Mouse (Mus musculus) midbrain, embryonic 11.5 days (tissue): ENCODE measurements around the gene Ralgps1. TPM values are rescaled to one million over a fixed set of nuclear protein-coding genes. Genes with fewer than 3 reads are reported as not detected.

Experiments
- ATAC-seq: fragments of 200-750 bp; cut with Nextera tagmentation; 2 replicates; pipeline ENCODE4 v1.8.0; 2017; ENCODE audit warnings: moderate TSS enrichment, moderate library complexity; ENCODE audit not compliant: low FRiP score
- DNase-seq: peaks from one replicate; pipeline ENCODE4 v3.0.0; 2015; ENCODE audit warnings: low spot score; ENCODE audit errors: missing footprints
- H3K27ac ChIP-seq: fragments of 300-500 bp; sonication (generic); 2 replicates; pipeline ENCODE4 v1.5.1; 2014; ENCODE audit warnings: low read depth, low read length
- H3K27me3 ChIP-seq: fragments of 300-500 bp; sonication (generic); 2 replicates; pipeline ENCODE4 v1.6.1; 2014; ENCODE audit warnings: mild to moderate bottlenecking, low read length, moderate library complexity, mixed read lengths; ENCODE audit not compliant: control insufficient read depth, insufficient read depth
- H3K36me3 ChIP-seq: fragments of 300-500 bp; sonication (generic); 2 replicates; pipeline ENCODE4 v1.6.1; 2014; ENCODE audit warnings: mild to moderate bottlenecking, low read length, moderate library complexity, mixed read lengths; ENCODE audit not compliant: control insufficient read depth, insufficient read depth
- H3K4me1 ChIP-seq: fragments of 300-500 bp; sonication (generic); 2 replicates; pipeline ENCODE4 v1.6.1; 2014; ENCODE audit warnings: low read length; ENCODE audit not compliant: control insufficient read depth, insufficient read depth
- H3K4me2 ChIP-seq: fragments of 300-500 bp; sonication (generic); 2 replicates; pipeline ENCODE4 v1.6.1; 2014; ENCODE audit warnings: mild to moderate bottlenecking, moderate library complexity
- H3K4me3 ChIP-seq: fragments of 300-500 bp; sonication (generic); 2 replicates; pipeline ENCODE4 v1.5.1; 2014; ENCODE audit warnings: low read depth, low read length
- H3K9ac ChIP-seq: fragments of 300-500 bp; sonication (generic); 2 replicates; pipeline ENCODE4 v1.6.1; 2014; ENCODE audit warnings: low read length
- H3K9me3 ChIP-seq: fragments of 300-500 bp; sonication (generic); 2 replicates; pipeline ENCODE4 v1.6.1; 2016; ENCODE audit warnings: low read length; ENCODE audit not compliant: control insufficient read depth
- WGBS: fragments of 180-500 bp; shearing (Covaris S2); extraction: QIAGEN DNeasy Blood & Tissue Kit; methylation state at CpG from one replicate; pipeline ENCODE4 v1.1.7; 2014; 5-methylcytosine and 5-hydroxymethylcytosine counted together
- polyA plus RNA-seq: library from polyadenylated mRNA; unstranded; fragments of >200 nt; fragmentation: Nextera tagmentation; extraction: Ambion mirVana; gene quantifications from 2 replicates; pipeline ENCODE4 v1.2.1, GENCODE M21; 2014

Ralgps1 gene
- polyA plus RNA-seq, 1 experiment from 2014 or later: 13.8 TPM

DNA sequence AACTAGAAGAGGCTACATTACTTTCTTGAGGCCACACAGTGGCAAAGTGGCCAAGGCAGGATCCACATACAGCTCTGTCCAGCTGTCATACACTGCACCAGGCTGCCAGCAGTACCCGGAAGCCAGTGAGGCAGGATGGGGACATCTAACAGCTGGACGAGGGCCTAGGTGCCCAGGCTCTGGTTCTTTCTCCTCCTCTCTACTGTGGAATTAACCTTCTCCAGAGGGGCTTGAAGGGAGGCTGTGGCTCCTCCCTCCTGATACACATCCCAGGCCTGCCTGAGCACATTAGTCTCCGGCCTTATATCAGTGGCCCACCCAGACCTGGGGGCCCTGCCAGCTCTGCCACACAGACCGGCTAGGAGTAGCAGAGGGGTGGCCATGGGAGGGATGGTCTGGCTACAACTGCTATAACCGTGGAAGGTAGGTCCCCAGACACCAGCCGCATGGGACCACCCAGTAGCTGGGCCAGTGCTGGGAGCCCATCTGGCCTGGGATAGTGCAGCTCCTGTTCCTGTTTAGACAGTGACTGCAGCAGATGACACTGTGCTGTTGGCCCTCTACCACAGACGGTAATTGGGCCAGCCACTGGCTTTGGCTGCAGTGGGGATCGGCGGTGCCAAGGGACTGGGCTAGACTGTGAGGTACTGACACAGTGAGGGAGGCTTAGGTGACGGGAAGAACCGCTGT is 192.9 kb downstream of the Ralgps1 start:
- peak; percentile 42; the same call in 1 of the 2 replicates for ATAC-seq
- H3K4me2 ChIP-seq: no peak overlapping the region
- DNase-seq: peak; percentile 89
- no peak overlapping the region for H3K9ac ChIP-seq
- no peak overlapping the region for H3K4me3 ChIP-seq
- no peaks in the 10 kb centered on the region for H3K9me3 ChIP-seq
- H3K36me3 ChIP-seq: no peaks in the 10 kb centered on the region
- 60% methylated on average over 11 of the region's 11 CpGs for WGBS
- peaks cover 23% of the 10 kb centered on the region for H3K4me1 ChIP-seq
- H3K27ac ChIP-seq: no peak overlapping the region
- H3K27me3 ChIP-seq: no peaks in the 10 kb centered on the region

DNA sequence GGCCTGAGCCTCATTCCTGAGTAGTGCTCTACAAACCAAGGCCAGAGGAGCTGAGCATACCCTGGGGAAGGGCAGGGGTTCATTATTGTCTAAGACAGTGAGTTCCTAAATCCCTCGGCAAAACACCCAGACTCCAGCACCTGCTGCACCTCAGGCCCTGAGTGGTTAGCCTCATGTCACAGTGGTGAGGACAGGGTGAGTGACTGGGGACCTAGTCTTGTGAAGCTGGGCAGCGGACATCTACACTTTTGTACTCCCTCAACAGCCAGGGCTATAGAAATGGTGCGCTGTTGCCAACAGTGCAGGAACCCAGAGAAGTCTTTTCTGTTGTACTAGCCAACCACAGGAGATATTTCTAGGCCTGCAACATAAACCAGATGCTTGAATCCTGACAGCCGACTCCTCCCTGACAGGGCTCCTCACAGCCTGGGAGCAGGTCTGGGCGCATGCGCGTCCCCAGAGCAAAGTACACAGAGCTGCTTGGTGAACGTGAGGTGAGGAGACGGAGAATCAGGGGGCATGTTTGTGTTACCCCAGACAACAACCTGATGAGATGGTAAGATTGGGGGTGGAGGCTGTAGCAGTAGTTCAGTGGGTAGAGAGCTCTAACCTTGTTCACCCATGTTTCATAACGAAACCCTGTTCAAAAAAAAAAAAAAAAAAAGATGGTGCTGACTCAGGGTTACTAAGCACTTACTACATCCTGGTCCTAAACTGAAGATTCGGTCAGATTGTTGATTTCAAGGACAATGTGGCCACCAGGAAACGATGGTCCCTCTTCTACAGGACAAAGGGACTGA is 193.6 kb downstream of the Ralgps1 start:
- Histone ChIP-seq H3K27ac (no peak overlapping the region), H3K36me3 (no peaks in the 10 kb centered on the region), H3K27me3 (no peaks in the 10 kb centered on the region), H3K4me1 (peaks cover 23% of the 10 kb centered on the region), H3K9me3 (no peaks in the 10 kb centered on the region), H3K4me3 (no peak overlapping the region), H3K9ac (no peak overlapping the region), H3K4me2 (no peak overlapping the region)
- DNase-seq (no peak), ATAC-seq (no peak)
- WGBS: 85% methylated on average over 12 of the region's 12 CpGs

DNA sequence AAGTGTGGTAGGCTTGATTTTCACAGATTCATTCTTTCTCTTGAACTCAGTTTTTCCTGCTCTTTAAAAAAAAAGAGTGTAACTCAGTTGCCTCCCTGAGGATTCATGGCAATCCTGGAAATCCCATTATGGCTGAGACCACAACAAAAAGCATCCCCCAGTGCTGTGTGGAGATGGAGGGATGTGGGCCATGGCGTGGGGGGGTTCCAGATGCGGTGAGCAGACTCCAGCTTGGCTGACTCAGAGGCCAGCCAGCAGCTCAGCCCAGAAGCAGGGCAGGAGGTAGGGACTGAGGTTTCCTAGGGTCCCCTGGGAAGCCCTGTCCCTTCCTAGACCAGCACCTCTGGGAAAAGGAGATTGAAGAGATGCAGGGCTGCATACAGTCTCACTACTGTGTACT is 194.4 kb downstream of the Ralgps1 start:
- 46% methylated on average over 2 of the region's 2 CpGs for WGBS
- Histone ChIP-seq H3K27ac (no peak overlapping the region), H3K4me3 (no peak overlapping the region), H3K27me3 (no peaks in the 10 kb centered on the region), H3K4me2 (no peak overlapping the region), H3K9me3 (no peaks in the 10 kb centered on the region), H3K4me1 (peaks cover 23% of the 10 kb centered on the region), H3K36me3 (no peaks in the 10 kb centered on the region), H3K9ac (no peak overlapping the region)
- DNase-seq (no peak), ATAC-seq (no peak)

DNA sequence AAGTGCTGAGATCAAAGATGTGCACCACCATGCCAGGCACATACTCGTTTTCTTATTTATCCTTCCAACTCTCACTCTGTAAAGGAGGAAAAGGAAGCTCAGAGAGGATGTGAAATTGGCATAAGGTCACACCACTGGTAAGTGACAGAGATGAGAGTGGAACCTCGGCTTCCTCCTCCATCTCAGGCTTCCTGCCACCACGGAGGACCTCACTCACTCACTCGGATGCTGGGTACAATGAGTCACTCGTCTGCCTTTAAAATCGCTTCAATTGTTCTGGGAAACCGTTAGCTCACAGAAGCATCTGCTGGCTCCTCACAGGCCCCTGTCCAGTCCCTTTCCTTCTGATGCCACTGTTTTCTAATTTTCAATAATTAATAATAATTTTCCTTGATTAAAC is 194.8 kb downstream of the Ralgps1 start:
- no peaks in the 10 kb centered on the region for H3K36me3 ChIP-seq
- no peak for ATAC-seq
- DNase-seq: no peak
- no peak overlapping the region for H3K27ac ChIP-seq
- H3K4me1 ChIP-seq: peaks cover 23% of the 10 kb centered on the region
- no peaks in the 10 kb centered on the region for H3K9me3 ChIP-seq
- H3K4me2 ChIP-seq: no peak overlapping the region
- H3K4me3 ChIP-seq: no peak overlapping the region
- 72% methylated on average over 7 of the region's 7 CpGs for WGBS
- H3K27me3 ChIP-seq: no peaks in the 10 kb centered on the region
- no peak overlapping the region for H3K9ac ChIP-seq

DNA sequence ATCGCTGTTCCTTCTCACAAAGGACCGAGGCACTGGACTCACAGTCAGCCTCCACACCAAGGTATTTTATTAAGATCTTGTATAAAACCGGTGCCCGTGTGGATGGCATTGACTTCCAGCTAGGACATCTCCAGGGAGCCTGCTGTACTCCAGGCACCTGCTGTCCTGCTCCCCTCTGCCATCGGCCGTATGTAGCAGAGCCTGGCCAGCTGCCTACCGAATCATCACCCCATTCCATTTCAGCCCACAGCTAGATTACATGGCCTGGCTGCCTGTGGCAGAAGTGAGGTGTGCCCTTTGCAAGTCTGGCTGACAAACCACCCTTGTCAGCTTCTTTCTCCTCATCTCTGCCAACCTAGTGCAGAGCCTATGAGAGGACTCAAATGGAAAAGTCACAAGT is 197.6 kb downstream of the Ralgps1 start:
- DNase-seq (no peak), ATAC-seq (no peak)
- WGBS: 92% methylated on average over 7 of the region's 7 CpGs
- H3K4me1 ChIP-seq: peaks cover 9% of the 10 kb centered on the region
- H3K4me2 ChIP-seq: no peak overlapping the region
- H3K27me3 ChIP-seq: no peaks in the 10 kb centered on the region
- H3K4me3 ChIP-seq: no peak overlapping the region
- no peak overlapping the region for H3K9ac ChIP-seq
- H3K36me3 ChIP-seq: no peaks in the 10 kb centered on the region
- H3K27ac ChIP-seq: no peak overlapping the region
- H3K9me3 ChIP-seq: no peaks in the 10 kb centered on the region

DNA sequence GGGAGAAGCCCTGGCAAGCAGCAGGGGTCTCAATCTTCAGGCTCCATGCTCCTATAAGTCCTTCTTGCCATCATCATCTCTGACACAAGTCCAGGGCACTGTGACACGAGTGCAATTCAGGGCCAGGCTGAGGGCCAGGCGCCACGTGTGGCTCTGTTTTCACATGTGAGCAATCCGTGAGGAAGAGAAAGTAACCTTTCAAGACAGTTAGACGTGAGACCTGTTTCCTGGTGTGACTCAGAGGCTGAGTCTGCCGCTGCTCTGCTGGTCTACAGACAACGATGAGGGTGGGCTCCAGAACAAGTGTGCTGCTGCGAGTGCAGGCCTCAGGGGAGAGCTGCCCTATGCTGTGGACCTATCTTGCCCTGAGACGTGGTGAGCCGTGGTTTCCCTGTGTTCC is 198.2 kb downstream of the Ralgps1 start:
- H3K27ac ChIP-seq: no peak overlapping the region
- H3K9me3 ChIP-seq: no peaks in the 10 kb centered on the region
- H3K4me1 ChIP-seq: peaks cover 4% of the 10 kb centered on the region; the same call in 1 of the 2 replicates
- H3K27me3 ChIP-seq: no peaks in the 10 kb centered on the region
- no peaks in the 10 kb centered on the region for H3K36me3 ChIP-seq
- ATAC-seq (no peak), DNase-seq (no peak)
- H3K4me2 ChIP-seq: no peak overlapping the region
- 85% methylated on average over 10 of the region's 10 CpGs for WGBS
- no peak overlapping the region for H3K9ac ChIP-seq
- no peak overlapping the region for H3K4me3 ChIP-seq

DNA sequence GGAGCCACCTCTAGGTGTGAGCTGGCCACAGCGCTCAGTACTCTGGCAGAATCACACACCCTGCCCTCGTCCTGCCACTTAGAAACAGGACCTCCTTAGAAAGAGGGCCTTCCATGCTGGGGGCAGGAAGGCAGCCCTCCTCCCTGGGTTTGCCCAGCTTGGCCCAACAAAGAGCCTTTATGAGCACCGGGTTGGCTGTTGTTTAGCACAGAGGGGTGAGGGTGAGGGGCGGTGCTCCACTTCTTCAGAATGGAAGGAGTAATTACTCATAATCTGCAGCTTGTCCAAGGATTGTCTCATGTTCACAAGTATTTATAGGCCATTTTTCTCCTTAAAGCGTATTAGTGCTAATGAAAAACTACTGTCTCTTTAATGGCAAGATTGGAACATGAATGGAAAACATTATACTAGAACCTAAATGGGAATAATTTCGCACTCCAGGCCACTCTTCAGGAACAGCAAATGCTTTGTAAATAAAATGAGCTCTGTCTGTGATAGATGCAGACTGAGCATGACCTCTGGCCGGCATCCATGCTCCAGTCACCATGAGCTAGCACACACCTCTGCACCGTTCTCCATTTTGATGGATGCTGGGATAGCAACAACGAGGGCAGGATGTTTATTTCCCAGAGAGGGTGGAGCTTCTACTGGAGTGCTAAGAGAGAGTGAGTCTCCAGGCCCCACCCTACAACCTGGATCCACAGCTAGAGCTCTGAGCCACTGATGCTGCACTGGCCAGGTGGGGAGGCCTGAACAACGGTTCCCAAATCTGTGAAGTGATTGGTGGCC is 200.3 kb downstream of the Ralgps1 start:
- H3K4me2 ChIP-seq: no peak overlapping the region
- WGBS: 79% methylated on average over 10 of the region's 10 CpGs
- ATAC-seq (no peak), DNase-seq (no peak)
- H3K4me3 ChIP-seq: no peak overlapping the region
- no peaks in the 10 kb centered on the region for H3K9me3 ChIP-seq
- no peak overlapping the region for H3K9ac ChIP-seq
- H3K27ac ChIP-seq: no peak overlapping the region
- no peaks in the 10 kb centered on the region for H3K36me3 ChIP-seq
- no peaks in the 10 kb centered on the region for H3K27me3 ChIP-seq
- H3K4me1 ChIP-seq: no peaks in the 10 kb centered on the region; the same call in 1 of the 2 replicates

DNA sequence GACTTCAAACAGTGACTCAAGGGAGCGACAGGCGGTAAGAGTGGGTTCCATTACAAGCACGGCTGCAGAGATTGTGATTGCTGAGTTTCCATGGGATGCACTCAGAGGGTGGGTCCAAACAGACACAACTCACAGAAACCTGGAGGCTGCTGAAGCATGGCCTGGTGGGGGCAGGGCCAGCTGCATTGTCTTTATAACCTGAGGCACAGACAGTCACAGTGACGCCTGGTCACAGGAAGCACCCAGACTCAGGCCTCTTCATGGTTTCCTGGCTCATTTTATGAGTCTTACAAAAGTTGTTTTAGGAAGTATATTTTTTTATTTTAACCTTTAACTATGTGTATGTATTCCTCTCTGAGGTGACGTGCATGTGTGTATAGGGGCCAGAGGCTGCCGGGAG is 201.8 kb downstream of the Ralgps1 start:
- H3K27ac ChIP-seq: no peak overlapping the region
- no peak for ATAC-seq
- no peak overlapping the region for H3K9ac ChIP-seq

DNA sequence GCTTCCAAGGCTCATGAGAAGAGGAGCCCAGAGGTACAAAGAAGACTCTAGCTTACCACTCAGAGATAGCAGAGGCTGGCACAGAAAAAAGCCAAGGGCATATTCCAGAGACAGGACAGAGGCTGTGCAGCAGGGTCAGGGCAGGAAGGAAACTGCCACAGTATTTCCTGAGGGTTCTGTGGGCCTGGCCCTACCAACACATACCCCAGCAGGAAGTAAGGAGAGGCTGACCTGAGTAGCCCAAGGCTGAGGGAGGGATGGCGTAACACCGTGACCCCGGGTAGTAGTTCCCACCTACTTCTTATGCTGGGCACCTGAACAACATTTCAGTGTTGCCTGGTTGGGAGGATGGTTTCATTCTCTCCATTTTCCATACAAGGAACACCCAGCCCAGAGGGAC is 204.2 kb downstream of the Ralgps1 start:
- Histone ChIP-seq H3K9ac (no peak overlapping the region), H3K27me3 (no peaks in the 10 kb centered on the region), H3K9me3 (no peaks in the 10 kb centered on the region), H3K4me1 (no peaks in the 10 kb centered on the region), H3K36me3 (no peaks in the 10 kb centered on the region), H3K4me2 (no peak overlapping the region), H3K4me3 (no peak overlapping the region), H3K27ac (no peak overlapping the region)
- 93% methylated on average over 3 of the region's 3 CpGs for WGBS
- ATAC-seq: no peak
- no peak for DNase-seq

More for the DNA sequence above, 201.8 kb downstream of the Ralgps1 start:
- H3K36me3 ChIP-seq: no peaks in the 10 kb centered on the region
- no peaks in the 10 kb centered on the region for H3K27me3 ChIP-seq
- no peaks in the 10 kb centered on the region for H3K9me3 ChIP-seq
- H3K4me3 ChIP-seq: no peak overlapping the region
- DNase-seq: no peak
- no peaks in the 10 kb centered on the region; the same call in 1 of the 2 replicates for H3K4me1 ChIP-seq
- WGBS: 81% methylated on average over 6 of the region's 6 CpGs
- H3K4me2 ChIP-seq: no peak overlapping the region
